Mouse (Mus musculus) left cerebral cortex, postnatal 36 days (tissue): ENCODE data around the gene Fxn. TPM values are rescaled to one million over a fixed set of nuclear protein-coding genes. Genes with fewer than 3 reads are reported as not detected.
A peak's percentile ranks its signal among the peaks of the same experiment; 100 is the strongest.
"Not testable (repeated sequence)": the region's sequence is repeated elsewhere in the genome, so short reads cannot be mapped to it uniquely, and the experiment has no call there.

Experiments
- DNase-seq, 2 experiments: peaks; one replicate each; pipeline ENCODE4 v3.0.0; 2021 to 2022; ENCODE audit warnings: low spot score in 2 of 2, mixed read lengths in 1 of 2
- intact Hi-C: fragments of 180-260 bp; cut with DNase I; formaldehyde crosslinking; loops from one replicate; pipeline ENCODE4 v1.15.1; 2025
- total RNA-seq, 2 experiments: library from RNA; stranded (reverse); gene quantifications; 2 replicates each; pipeline ENCODE4 v1.2.3; 2021

Fxn gene
- total RNA-seq, 2 experiments from 2014 or later, result 6.7 to 7.3 TPM

DNA sequence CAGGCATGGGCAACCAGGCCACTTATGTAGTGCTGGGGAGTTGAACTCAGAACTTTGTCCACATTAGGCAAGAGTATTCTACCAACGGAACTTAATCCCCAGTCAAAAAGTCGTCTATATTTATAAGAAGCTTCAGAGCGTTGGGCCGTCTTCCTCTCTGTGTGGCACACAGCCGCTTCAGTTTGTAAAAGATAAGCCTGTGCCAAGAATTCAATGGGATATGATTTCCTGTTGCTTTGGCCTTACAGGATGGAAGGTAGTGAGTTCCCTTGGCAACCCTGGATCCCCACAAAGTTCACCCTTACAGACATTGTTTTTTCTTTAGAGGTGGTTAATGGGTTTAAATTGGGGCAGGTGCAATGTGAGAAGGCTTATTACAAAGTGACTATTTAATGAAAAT is 22.0 kb downstream of the Fxn start:
- no peak for DNase-seq
- intact Hi-C loops, result no loop called here

DNA sequence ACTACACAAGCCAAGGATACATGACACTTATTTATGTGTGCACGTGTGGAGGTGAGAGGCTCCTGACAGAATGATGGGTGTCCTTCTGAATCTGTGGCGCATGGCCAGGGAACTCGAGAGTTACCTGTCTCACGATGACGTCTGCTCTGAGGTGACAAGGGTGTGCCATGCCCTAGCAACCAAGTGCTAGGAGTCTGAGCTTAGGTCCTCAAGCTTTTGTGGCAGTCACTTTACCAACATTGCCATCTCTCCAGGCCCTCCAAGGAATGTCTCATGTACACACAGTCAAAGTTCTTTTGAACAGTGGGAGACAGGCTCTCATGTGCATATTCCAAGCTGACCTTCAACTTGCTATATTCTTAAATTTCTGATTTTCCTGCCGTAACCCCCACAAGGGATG is 22.4 kb downstream of the Fxn start:
- no peak for DNase-seq
- intact Hi-C loops, result no loop called here

DNA sequence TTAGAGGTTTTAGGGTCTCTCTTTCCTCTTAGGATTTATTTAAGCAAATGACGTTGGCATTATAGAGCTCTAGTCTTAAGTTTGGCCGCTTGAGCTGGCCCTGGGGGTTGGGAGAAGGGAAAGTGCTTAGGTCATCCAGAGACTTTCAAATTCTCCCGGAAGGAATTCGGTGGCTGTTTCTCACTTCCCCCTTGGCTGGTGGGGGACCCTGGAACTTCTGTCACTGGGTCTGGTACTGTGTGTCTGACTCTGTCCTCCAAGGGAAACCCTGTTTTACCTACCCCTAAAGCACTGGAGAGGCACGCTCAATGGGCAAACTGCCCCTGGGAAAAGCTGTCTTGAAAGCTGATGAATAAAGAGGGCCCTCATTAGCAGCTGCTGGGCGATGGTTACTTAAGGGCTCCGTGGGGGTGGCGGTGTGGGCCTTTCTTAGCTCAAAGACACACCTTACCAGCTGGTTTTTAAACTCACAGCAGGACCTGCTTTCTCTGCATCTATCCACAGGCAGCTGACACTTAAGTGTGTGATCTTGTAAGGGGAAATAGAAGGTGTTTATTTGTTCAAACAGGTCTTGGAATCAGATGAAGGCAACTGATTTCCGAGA is 26.6 kb downstream of the Fxn start:
- DNase-seq, result no peak
- intact Hi-C loops, result no loop called here

DNA sequence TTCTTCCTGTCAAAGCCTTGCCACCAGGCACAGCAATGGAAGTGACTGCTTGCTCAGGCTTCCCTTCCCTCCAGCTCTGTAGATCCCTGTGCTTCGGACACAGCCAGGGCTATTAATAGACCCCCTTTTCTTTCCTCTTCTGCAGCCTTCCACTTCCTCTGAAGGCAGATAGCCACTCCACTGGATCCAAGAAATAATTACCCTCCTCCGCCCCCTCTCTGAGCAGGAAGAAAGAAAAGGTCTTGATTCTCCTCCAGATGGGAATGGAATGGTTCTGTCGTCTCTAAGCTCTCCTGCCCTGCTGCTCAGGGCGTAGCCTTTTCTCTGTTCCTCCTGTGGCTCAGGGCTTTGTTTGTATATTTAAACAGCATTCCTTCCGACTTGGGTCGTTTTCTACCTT is 28.5 kb downstream of the Fxn start:
- no peak for DNase-seq
- intact Hi-C loops, result no loop called here

DNA sequence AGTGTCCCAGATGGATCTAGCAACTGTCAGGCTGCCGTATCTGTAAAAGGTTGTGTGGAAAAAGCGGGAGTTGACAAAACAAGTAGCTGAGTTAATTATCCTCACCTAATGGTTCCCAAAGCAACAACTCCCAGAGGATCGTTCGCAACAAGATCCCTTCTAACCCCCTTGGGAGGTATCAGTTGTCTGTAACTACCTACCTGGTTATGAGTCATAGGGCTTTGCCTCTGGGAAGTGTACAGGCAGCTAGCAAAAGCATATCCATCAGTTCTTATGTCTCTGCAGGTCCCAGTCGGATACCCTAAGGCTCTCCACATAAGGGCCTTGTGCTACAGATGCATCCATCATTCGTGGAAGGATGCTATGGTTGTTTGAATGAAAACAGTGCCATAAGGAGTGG is 37.1 kb downstream of the Fxn start:
- intact Hi-C loops, result no loop called here
- DNase-seq, result no peak

GRCm38 (mm10) chr19:24241799-24242546 is 38.4 kb downstream of the Fxn start:
- intact Hi-C loops, result no loop called here
- DNase-seq, result no peak

- DNase-seq, result no peak
- intact Hi-C loops, result no loop called here
Observed at GRCm38 (mm10) chr19:24241271-24241670, 39.1 kb downstream of the Fxn start.

- intact Hi-C loops, result no loop called here
- DNase-seq, result no peak
Observed at GRCm38 (mm10) chr19:24238011-24238410, 42.4 kb downstream of the Fxn start.

DNA sequence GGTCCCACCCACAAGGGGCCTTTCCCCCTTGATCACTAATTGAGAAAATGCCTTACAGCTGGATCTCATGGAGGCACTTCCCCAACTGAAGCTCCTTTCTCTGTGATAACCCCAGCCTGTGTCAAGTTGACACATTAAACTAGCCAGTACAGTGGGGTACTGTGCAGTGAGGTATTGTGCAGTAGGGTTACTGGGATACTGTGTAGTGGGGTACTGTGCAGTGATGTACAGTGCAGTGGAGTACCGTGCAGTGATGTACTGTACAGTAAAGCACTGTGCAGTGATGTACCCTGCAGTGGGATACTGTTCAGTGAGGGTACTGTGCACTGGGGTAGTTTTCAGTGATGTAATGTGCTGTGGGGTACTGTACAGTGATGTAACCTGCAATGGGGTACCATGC is 48.0 kb downstream of the Fxn start:
- intact Hi-C loops, DNase-seq: not testable (repeated sequence)

DNA sequence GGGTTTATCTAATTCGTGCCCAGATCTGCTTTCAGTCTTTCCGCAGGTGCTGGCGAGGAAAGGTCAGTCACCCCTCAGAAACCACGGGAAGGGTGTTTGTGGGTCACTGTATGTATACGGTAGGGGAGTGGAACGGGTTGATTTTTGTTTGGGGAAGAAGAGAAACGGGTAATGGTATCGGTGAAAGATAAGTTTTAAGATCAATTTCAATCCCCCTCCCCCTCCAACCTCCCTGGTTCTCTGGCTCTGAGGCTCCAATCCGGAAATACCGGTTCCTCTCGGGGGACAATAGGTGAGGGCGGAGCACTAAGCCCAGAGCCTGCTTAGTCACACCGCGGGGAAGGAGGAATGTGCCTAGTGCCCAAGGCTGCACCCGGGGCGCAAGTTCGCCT is 55.1 kb downstream of the Fxn start:
- no peak for DNase-seq
- intact Hi-C loops, result no loop called here

- intact Hi-C loops, result loop anchor here (5.0 kb wide), 2 partner anchors 38 to 72 kb away; no protein-coding TSS in a partner anchor
- peak; percentile 35 to 47 for DNase-seq
Observed at GRCm38 (mm10) chr19:24224500-24225304, 55.7 kb downstream of the Fxn start, which contains the start of gene Tjp2. Tjp2 (minus strand) TSS chr19:24225030.

DNA sequence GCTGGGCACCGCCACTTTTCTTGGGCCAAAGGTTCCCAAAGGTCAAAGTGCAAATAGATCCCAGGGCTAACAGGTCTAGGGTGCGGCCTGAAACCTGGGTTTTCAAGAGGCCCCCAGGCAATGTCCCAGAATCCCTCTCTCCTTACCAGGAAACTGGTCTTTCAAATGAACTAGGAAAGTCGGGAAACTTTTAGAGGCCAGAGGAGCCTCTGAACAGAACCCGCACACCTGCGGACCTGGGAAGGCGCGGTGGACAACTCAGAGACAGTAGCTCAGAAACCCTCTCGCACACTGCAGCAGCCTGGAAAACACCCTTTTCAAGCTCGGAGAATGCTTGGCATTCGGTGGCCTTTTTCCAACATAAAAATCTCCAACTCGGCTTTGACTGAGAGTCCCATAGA is 56.6 kb downstream of the Fxn start:
- peak in 1 of 2 experiments; percentile 18 for DNase-seq
- intact Hi-C loops, result loop anchor here (5.0 kb wide), 2 partner anchors 38 to 72 kb away; no protein-coding TSS in a partner anchor

- intact Hi-C loops, result loop anchor here (5.0 kb wide), 2 partner anchors 41 to 69 kb away; no protein-coding TSS in a partner anchor
- DNase-seq, result no peak
Observed at GRCm38 (mm10) chr19:24221455-24221854, 59.0 kb downstream of the Fxn start.

GRCm38 (mm10) chr19:24220795-24221445 is 59.5 kb downstream of the Fxn start:
- intact Hi-C loops, result loop anchor here (5.0 kb wide), 2 partner anchors 41 to 69 kb away; no protein-coding TSS in a partner anchor
- DNase-seq, result no peak

DNA sequence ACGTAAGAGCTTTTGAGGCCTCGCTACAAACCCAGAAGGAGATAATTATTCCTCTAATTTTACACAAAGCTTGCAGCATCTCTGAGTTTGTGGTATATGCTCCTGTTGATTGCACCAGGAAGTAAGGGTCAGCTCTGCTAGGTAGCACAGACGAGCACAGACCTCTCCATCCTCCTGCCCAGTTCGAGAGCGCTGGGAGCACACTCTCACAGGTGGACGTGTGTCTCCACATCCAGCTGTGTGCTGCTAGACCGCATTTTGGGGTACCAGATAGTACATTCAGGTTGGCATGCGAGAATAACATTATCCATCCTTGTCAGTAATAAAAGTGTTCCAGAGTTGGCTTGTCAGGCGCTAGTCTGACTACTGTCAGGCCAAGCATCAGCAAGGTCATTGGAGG is 61.4 kb downstream of the Fxn start:
- no peak for DNase-seq
- intact Hi-C loops, result no loop called here

GRCm38 (mm10) chr19:24218291-24218690 is 62.1 kb downstream of the Fxn start:
- DNase-seq, result no peak
- intact Hi-C loops, result no loop called here

DNA sequence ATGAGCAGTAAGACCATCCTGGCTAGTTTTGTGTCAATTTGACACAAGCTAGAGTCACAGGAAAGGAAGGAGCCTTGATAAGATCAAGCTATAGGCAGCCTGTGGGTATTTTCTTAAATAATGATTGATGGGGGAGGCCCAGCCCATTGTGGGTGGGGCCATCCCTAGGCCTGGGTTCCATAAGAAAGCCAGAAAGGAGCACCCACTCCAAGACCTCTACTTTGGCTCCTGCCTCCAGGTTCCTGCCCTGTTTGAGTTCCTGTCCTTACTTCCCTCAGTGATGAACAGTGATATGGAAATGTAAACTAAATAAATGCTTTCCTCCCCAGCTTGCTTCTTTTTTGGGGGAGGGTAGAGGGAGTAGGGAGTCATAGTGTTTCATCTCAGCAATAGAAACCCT is 62.6 kb downstream of the Fxn start:
- no peak for DNase-seq
- intact Hi-C loops, result no loop called here

DNA sequence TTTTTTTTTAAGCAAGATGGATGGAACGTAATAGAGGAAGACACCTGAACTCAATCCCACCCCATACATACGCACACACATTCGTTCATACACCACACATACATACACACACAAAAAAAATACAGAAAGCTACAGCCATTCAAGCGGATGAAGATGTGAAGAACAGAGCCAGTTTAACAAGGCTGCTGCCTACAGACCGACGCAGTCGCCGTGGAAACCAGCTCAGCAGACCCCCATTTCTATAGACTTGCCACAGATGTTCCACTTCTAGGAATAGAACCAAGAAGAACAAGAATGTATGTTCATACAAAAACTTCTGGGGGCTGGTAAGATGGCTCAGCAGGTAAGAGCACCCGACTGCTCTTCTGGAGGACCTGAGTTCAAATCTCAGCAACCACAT is 63.6 kb downstream of the Fxn start:
- intact Hi-C loops, result no loop called here
- DNase-seq, result no peak

GRCm38 (mm10) chr19:24214939-24215338 is 65.5 kb downstream of the Fxn start:
- intact Hi-C loops, result no loop called here
- no peak for DNase-seq

DNA sequence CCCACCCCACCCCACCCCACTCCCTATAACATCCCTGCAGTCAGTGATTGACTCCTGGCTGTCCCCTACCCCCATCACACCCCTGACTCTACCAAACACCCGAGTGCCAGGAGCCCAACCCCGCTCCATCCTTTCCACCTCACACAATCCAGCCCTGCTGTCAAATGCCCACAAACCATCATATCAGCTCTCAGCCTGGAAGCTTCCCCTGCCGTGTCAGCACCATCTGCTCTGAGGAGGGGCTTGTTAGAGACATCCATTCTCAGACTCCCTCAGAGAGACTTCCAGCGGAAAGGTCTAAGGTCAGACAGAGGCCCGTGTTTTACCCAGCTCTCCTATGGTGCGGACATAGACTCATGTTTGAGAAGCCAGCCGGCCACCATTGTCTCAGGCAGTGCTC is 67.1 kb downstream of the Fxn start:
- intact Hi-C loops, result no loop called here
- DNase-seq, result no peak
